Mouse (Mus musculus): ENCODE data around the gene Pcsk1.

The Pcsk1 gene

GRCm38 (mm10) chr13:75089721-75090410 is at the start of gene Pcsk1:
Pcsk1 (plus strand) TSS chr13:75089826.
- no peak for DNase-seq (ENCODE audit: extremely low read depth, low read depth)

DNA sequence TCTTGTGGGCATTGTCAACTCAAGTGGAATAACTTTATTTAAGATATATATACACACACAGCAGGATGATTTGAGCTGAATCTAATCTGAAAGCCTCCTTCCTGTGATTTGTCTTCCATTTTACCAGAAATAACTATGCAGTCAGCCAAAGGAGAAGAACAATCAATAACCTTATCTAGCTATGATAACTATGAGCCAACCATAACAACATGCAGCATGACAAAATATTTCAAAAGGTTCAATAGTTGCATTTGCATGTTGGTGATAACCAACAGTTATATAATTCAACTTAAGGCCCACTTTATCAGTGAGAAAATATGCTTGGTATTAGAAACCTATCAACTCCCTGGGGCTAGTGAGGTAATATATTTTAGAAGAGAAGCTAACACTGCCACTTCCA is 30.8 kb upstream of the Pcsk1 start:
- no peak for DNase-seq (ENCODE audit: extremely low read depth, low read depth)

GRCm38 (mm10) chr13:75063947-75064346 is 25.7 kb upstream of the Pcsk1 start:
- no peak for DNase-seq (ENCODE audit: extremely low read depth, low read depth)

- no peak for DNase-seq (ENCODE audit: extremely low read depth, low read depth)
Observed at GRCm38 (mm10) chr13:75088597-75088996, 1.0 kb upstream of the Pcsk1 start.

DNA sequence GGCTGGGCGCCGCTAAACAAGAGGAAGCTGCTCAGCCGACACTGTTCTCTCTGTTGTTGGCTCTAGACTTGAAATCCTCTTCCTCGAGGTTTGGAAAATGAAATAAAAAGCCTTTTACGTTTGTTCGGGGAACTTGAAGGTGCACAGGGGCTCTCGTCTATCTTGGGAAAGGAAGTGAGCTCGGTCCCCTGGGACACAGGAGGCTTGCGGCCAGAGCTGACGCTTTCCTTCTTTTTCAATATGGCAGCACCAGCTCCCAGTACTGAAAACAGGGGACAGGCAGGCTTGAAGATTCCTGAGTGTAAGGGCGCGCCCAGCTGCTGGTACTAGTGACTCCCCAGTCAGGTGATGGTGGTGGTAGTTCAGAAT is 769 bp downstream of the Pcsk1 start:
- DNase-seq (ENCODE audit: extremely low read depth, low read depth) = no peak

- no peak for DNase-seq (ENCODE audit: extremely low read depth, low read depth)
Observed at GRCm38 (mm10) chr13:75091071-75091470, 1.4 kb downstream of the Pcsk1 start.

- no peak for DNase-seq (ENCODE audit: extremely low read depth, low read depth)
Observed at GRCm38 (mm10) chr13:75095487-75095886, 5.9 kb downstream of the Pcsk1 start.

DNA sequence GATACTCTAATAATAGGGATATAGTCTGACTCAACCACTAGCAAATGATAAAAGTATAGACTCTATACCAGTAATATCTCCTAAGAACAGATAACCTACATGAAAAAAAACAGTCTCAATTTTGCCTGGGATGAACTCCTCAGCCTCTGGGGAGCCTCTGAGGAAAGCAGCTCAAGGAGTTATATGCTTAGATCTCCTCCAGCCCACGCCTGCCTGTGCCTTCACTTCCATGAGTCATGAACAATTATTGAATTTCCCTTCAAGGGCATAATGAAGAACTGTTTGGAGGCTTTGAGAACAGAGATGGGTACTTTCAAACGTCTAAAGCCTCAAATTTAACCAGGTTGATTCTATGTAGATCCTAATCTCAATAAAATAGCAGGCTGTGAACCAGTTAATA is 23.5 kb downstream of the Pcsk1 start:
- DNase-seq (ENCODE audit: extremely low read depth, low read depth) = no peak

- DNase-seq (ENCODE audit: extremely low read depth, low read depth) = no peak
Observed at GRCm38 (mm10) chr13:75114007-75114424, 24.4 kb downstream of the Pcsk1 start.

- DNase-seq (ENCODE audit: extremely low read depth, low read depth) = no peak
Observed at GRCm38 (mm10) chr13:75114838-75115237, 25.2 kb downstream of the Pcsk1 start.

DNA sequence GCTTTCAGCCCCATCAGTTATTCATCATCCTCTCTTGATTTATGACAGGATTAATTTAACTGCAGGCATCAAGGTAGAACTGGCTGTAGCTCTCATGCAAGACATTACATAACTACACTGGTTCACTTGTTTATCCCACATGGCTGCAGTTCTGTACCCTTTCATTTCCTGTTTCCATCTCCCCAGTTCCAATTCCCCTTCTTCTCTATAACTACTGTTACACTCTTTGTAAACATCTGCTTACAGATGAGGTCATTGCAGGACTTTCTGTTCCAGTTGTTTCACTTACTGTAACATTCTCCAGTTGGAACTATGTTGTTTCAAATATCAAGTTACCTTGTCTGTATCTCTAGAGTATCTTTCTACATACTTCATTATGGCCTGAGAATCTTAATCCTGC is 46.2 kb downstream of the Pcsk1 start:
- no peak for DNase-seq (ENCODE audit: extremely low read depth, low read depth)

DNA sequence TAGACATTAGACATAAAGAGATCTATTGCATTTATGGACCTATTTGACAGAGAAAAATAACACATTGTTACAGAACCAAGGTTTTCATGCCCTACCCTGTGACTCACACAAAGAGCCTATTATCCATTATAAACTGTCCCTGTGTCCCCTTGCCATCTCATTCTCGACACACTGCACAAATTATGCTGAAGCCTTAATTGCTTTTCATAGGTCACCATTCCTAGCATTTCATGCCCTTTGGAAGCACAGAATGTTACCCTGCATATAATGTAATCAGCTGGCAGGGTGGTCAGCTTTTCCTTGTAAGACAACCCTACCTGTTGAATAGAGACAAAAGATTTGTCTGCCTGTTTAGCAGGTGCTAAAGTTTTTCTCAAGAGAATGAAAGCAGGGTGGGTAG is 71.0 kb downstream of the Pcsk1 start:
- DNase-seq (ENCODE audit: extremely low read depth, low read depth) = no peak

- DNase-seq (ENCODE audit: extremely low read depth, low read depth) = no peak
Observed at GRCm38 (mm10) chr13:75163408-75163807, 73.8 kb downstream of the Pcsk1 start.

Measured in MEL-GATA-1-ER (cell line).